Mouse (Mus musculus) olfactory bulb, adult 2 months (tissue): ENCODE data around the gene Dytn.

Experiments
- CTCF ChIP-seq: fragments of 200-500 bp; IDR thresholded peaks from 2 replicates; pipeline ENCODE4 v1.5.1; 2012; ENCODE audit warnings: low read depth, mild to moderate bottlenecking, low read length, moderate library complexity; ENCODE audit not compliant: insufficient read depth
- POLR2A ChIP-seq: fragments of 200-500 bp; IDR thresholded peaks from 2 replicates; pipeline ENCODE4 v1.6.1; 2012; ENCODE audit warnings: mild to moderate bottlenecking, low read depth, low read length, moderate library complexity; ENCODE audit not compliant: insufficient read depth

DNA sequence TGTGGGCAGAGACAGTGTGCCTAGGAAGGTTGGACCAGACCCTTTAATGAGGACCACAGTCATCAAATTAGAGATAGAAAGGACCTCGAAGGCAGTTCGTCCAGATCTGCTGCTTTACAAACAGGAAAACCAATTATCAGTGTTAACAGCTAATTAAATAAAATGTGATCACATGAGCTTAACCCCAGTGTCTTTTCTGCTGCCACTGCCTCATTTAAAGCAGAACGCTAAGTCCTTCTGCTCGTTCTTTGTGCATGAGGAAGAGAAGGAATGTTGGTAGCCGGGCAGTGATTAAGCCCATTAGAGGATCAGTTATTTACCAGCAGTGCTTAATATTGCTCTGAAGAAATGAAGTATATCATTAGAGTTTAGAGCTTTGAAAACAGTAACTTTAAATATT lies 109.9 kb downstream of the Dytn start:
- no peak for TF ChIP-seq CTCF
- no peak for TF ChIP-seq POLR2A
